Mouse (Mus musculus): ENCODE measurements around the gene Abi1.

GRCm38 (mm10) chr2:23040001-23040646 is at the start of gene Abi1:
- peak; percentile 69 for TF ChIP-seq CTCF (IDR thresholded peaks at IDR 0.05; ENCODE audit: low read depth)
- TF ChIP-seq EP300 (optimal IDR thresholded peaks at IDR 0.05), result peak; percentile 98

Data from stomach, postnatal 0 days (tissue).